Mouse (Mus musculus): ENCODE measurements around the gene Dclk2. TPM values are rescaled to one million over a fixed set of nuclear protein-coding genes. Genes with fewer than 3 reads are reported as not detected.
A peak's percentile ranks its signal among the peaks of the same experiment; 100 is the strongest.

Gene Dclk2
- total and polyA plus RNA-seq, 3 experiments: under 0.01 to 0.17 TPM; not detected in 1

- TF ChIP-seq ELF1 (IDR thresholded peaks at IDR 0.05; ENCODE audit: low read depth, low read length) (no peak), KAT2A (conservative IDR thresholded peaks at IDR 0.05; ENCODE audit: low read depth, low read length) (no peak), GATA1 (IDR thresholded peaks at IDR 0.05; ENCODE audit: low read depth, low read length) (no peak), TAL1 (IDR thresholded peaks at IDR 0.05; ENCODE audit: low read length) (no peak), RCOR1 (IDR thresholded peaks at IDR 0.05; ENCODE audit: low read depth, low read length) (no peak), TCF12 (IDR thresholded peaks at IDR 0.05; ENCODE audit: low read depth, low read length) (no peak), MXI1 (IDR thresholded peaks at IDR 0.05; ENCODE audit: low read depth, low read length) (no peak), NELFE (IDR thresholded peaks at IDR 0.05; ENCODE audit: low read depth, low read length) (no peak), HCFC1 (IDR thresholded peaks at IDR 0.05; ENCODE audit: low read depth, low read length) (no peak), POLR2A (IDR thresholded peaks at IDR 0.05; ENCODE audit: control insufficient read depth in 1 of 2, insufficient read depth in 1 of 2, low read depth in 1 of 2, low read length in 2 of 2, poor library complexity in 1 of 2) (no peak), ETS1 (IDR thresholded peaks at IDR 0.05; ENCODE audit: low read depth, low read length) (no peak), RAD21 (IDR thresholded peaks at IDR 0.05; ENCODE audit: low read depth, low read length) (no peak), MYB (IDR thresholded peaks at IDR 0.05; ENCODE audit: low read depth, low read length) (no peak), POLR2AphosphoS2 (IDR thresholded peaks at IDR 0.05; ENCODE audit: low read length) (no peak)
- H3K4me1 ChIP-seq (ENCODE audit: control insufficient read depth in 1 of 2, insufficient read depth in 2 of 2, low read length in 2 of 2): peaks cover 4 to 15% of the 10 kb centered on the region in 2 experiments; a peak in 3 of 4 replicates
These were observed 122.7 kb downstream of the Dclk2 start for GRCm38 (mm10) chr3:86797871-86798460.

GRCm38 (mm10) chr3:86796716-86797115 is 123.9 kb downstream of the Dclk2 start:
- Histone ChIP-seq H3K9ac (ENCODE audit: control insufficient read depth, low read depth, low read length, poor library complexity, severe bottlenecking) (no peak overlapping the region), H3K36me3 (ENCODE audit: control insufficient read depth in 1 of 2, insufficient read depth in 2 of 2, low read length in 2 of 2) (peaks cover 0 to 3% of the 10 kb centered on the region in 2 experiments; a peak in 2 of 4 replicates), H3K4me1 (ENCODE audit: control insufficient read depth in 1 of 2, insufficient read depth in 2 of 2, low read length in 2 of 2) (peaks cover 0 to 12% of the 10 kb centered on the region in 2 experiments; a peak in 2 of 4 replicates), H3K79me2 (ENCODE audit: control insufficient read depth, insufficient read depth, low read length, poor library complexity) (no peaks in the 10 kb centered on the region), H3K27ac (ENCODE audit: control insufficient read depth, low read depth, low read length) (no peak overlapping the region), H3K9me3 (replicated peaks; ENCODE audit: insufficient read depth, low read length) (no peaks in the 10 kb centered on the region), H3K27me3 (ENCODE audit: control insufficient read depth in 1 of 2, insufficient read depth in 2 of 2, low read length in 2 of 2) (no peaks in the 10 kb centered on the region), H3K4me3 (ENCODE audit: control insufficient read depth in 1 of 2, insufficient read depth in 1 of 2, low read depth in 2 of 2, low read length in 2 of 2) (no peak overlapping the region)
- peak; percentile 38 for DNase-seq (ENCODE audit: low read depth, low spot score)
- TF ChIP-seq MAX (IDR thresholded peaks at IDR 0.05; ENCODE audit: low read length): no peak
- TF ChIP-seq ELF1 (IDR thresholded peaks at IDR 0.05; ENCODE audit: low read depth, low read length): 0 out of 2 replicates have a peak, but pooled peaks have one; percentile 17
- TF ChIP-seq SMC3 (IDR thresholded peaks at IDR 0.05; ENCODE audit: low read depth, low read length): peak; percentile 43
- TF ChIP-seq CTCF (IDR thresholded peaks at IDR 0.05 in 2 of 3, conservative IDR thresholded peaks at IDR 0.05 in 1 of 3; ENCODE audit: control insufficient read depth in 1 of 3, insufficient read depth in 1 of 3, low read depth in 2 of 3, low read length in 3 of 3, poor library complexity in 1 of 3, severe bottlenecking in 1 of 3): peak; percentile 58 to 80 (median 66)
- TF ChIP-seq ZC3H11A (IDR thresholded peaks at IDR 0.05; ENCODE audit: low read depth, low read length): no peak
- no peak for TF ChIP-seq GATA1 (IDR thresholded peaks at IDR 0.05; ENCODE audit: low read depth, low read length)
- no peak for TF ChIP-seq GABPA (IDR thresholded peaks at IDR 0.05; ENCODE audit: low read depth, low read length)
- peak; percentile 32 for TF ChIP-seq RAD21 (IDR thresholded peaks at IDR 0.05; ENCODE audit: low read depth, low read length)
- no peak for TF ChIP-seq USF1 (IDR thresholded peaks at IDR 0.05; ENCODE audit: low read depth, low read length)
- no peak for TF ChIP-seq NRF1 (IDR thresholded peaks at IDR 0.05; ENCODE audit: insufficient read depth, low read depth, low read length, poor library complexity, severe bottlenecking)

More at GRCm38 (mm10) chr3:86797871-86798460, 122.7 kb downstream of the Dclk2 start:
- peak; percentile 10 for DNase-seq (ENCODE audit: low read depth, low spot score)
- no peaks in the 10 kb centered on the region for H3K79me2 ChIP-seq (ENCODE audit: control insufficient read depth, insufficient read depth, low read length, poor library complexity)
- no peak overlapping the region for H3K27ac ChIP-seq (ENCODE audit: control insufficient read depth, low read depth, low read length)
- no peak overlapping the region for H3K9ac ChIP-seq (ENCODE audit: control insufficient read depth, low read depth, low read length, poor library complexity, severe bottlenecking)
- no peaks in the 10 kb centered on the region for H3K27me3 ChIP-seq (ENCODE audit: control insufficient read depth in 1 of 2, insufficient read depth in 2 of 2, low read length in 2 of 2)
- H3K9me3 ChIP-seq (replicated peaks; ENCODE audit: insufficient read depth, low read length): no peaks in the 10 kb centered on the region
- H3K36me3 ChIP-seq (ENCODE audit: control insufficient read depth in 1 of 2, insufficient read depth in 2 of 2, low read length in 2 of 2): peaks cover 0 to 9% of the 10 kb centered on the region in 2 experiments; a peak in 2 of 4 replicates
- no peak overlapping the region for H3K4me3 ChIP-seq (ENCODE audit: control insufficient read depth in 1 of 2, insufficient read depth in 1 of 2, low read depth in 2 of 2, low read length in 2 of 2)
